Mouse (Mus musculus): Measurements from ENCODE around the gene Tunar. TPM values are rescaled to one million over a fixed set of nuclear protein-coding genes. Genes with fewer than 3 reads are reported as not detected.
A peak's percentile ranks its signal among the peaks of the same experiment; 100 is the strongest.

Gene Tunar
- total and polyA plus RNA-seq, 2 experiments from 2014 or later = 12.0 to 16.9 TPM

- no peaks in the 10 kb centered on the region for H3K4me1 ChIP-seq (ENCODE audit: insufficient read depth)
- no peak for TF ChIP-seq CTCF (IDR thresholded peaks at IDR 0.05; ENCODE audit: low read depth)
- H3K36me3 ChIP-seq (ENCODE audit: insufficient read depth) = no peaks in the 10 kb centered on the region
- H3K27ac ChIP-seq (ENCODE audit: low read depth, low read length) = no peak overlapping the region
- no peaks in the 10 kb centered on the region for H3K27me3 ChIP-seq (ENCODE audit: insufficient read depth, low read length)
- H3K4me3 ChIP-seq (ENCODE audit: low read depth, low read length) = no peak overlapping the region
- DNase-seq (no peak), ATAC-seq (no peak)
- no peaks in the 10 kb centered on the region for H3K9me3 ChIP-seq (ENCODE audit: low read length)
- H3K4me2 ChIP-seq (ENCODE audit: low read depth) = no peak overlapping the region
- WGBS = 64% methylated on average over 7 of the region's 7 CpGs
- no peak overlapping the region for H3K9ac ChIP-seq
These were observed 49.1 kb downstream of the Tunar start for GRCm38 (mm10) chr12:105382733-105383132.

DNA sequence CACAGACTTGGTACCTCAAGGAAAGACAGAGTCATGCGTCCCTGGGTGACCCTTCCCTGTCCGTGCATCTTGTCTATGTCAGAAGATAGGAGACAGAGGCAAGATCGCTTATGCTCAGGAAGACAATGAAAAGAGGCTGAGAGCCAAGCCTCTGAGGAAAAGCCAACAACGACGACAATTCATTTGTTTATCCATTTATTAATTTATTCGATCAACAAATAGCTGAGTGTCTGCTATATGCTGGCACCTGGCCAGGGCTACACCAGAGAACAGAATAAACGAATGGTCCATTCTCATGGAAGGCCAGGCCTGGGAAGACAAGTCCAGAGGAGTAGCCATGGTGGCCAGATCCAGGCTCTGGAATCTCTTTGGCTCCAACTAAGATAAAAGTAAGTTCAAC is 61.0 kb downstream of the Tunar start:
- Histone ChIP-seq H3K9me3 (ENCODE audit: low read length) (no peaks in the 10 kb centered on the region), H3K27ac (ENCODE audit: low read depth, low read length) (no peak overlapping the region), H3K27me3 (ENCODE audit: insufficient read depth, low read length) (no peaks in the 10 kb centered on the region), H3K36me3 (ENCODE audit: insufficient read depth) (no peaks in the 10 kb centered on the region), H3K9ac (no peak overlapping the region), H3K4me3 (ENCODE audit: low read depth, low read length) (no peak overlapping the region), H3K4me1 (ENCODE audit: insufficient read depth) (no peaks in the 10 kb centered on the region), H3K4me2 (ENCODE audit: low read depth) (no peak overlapping the region)
- WGBS = 73% methylated on average over 7 of the region's 7 CpGs
- DNase-seq = no peak
- TF ChIP-seq CTCF (IDR thresholded peaks at IDR 0.05; ENCODE audit: low read depth) = no peak
- no peak for ATAC-seq

DNA sequence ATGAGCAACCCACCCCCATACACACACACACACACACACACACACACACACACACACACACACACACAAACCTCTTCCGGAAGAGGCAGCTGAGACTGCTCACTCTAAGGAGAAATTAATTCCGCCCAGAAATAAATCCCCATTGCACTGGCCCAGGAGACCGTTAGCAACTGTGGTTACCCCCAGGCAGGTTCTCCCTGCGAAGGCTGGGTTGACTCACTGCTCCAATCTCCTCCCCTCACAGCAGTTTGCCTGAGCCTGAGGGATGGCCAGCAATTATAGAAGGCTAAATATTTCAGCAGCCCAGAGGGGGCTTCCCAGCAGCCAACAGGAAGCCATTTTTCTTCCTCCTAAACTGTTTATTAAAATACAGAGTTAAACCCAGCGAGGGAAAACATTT is 64.5 kb downstream of the Tunar start:
- no peak; the same call in 1 of the 2 replicates for ATAC-seq
- H3K4me3 ChIP-seq (ENCODE audit: low read depth, low read length) = no peak overlapping the region
- H3K9me3 ChIP-seq (ENCODE audit: low read length) = no peaks in the 10 kb centered on the region
- no peak overlapping the region for H3K9ac ChIP-seq
- H3K36me3 ChIP-seq (ENCODE audit: insufficient read depth) = no peaks in the 10 kb centered on the region
- H3K27ac ChIP-seq (ENCODE audit: low read depth, low read length) = no peak overlapping the region
- no peaks in the 10 kb centered on the region for H3K27me3 ChIP-seq (ENCODE audit: insufficient read depth, low read length)
- no peak for TF ChIP-seq CTCF (IDR thresholded peaks at IDR 0.05; ENCODE audit: low read depth)
- DNase-seq = no peak
- H3K4me1 ChIP-seq (ENCODE audit: insufficient read depth) = peaks cover under 1% of the 10 kb centered on the region; the same call in 1 of the 2 replicates
- no peak overlapping the region for H3K4me2 ChIP-seq (ENCODE audit: low read depth)
- 22% methylated on average over 5 of the region's 5 CpGs for WGBS

GRCm38 (mm10) chr12:105403742-105404141 is 70.1 kb downstream of the Tunar start:
- no peak overlapping the region for H3K4me3 ChIP-seq (ENCODE audit: low read depth, low read length)
- H3K36me3 ChIP-seq (ENCODE audit: insufficient read depth) = no peaks in the 10 kb centered on the region
- no peak overlapping the region for H3K4me2 ChIP-seq (ENCODE audit: low read depth)
- no peak for TF ChIP-seq CTCF (IDR thresholded peaks at IDR 0.05; ENCODE audit: low read depth)
- peak overlapping the region; percentile 72 for H3K27ac ChIP-seq (ENCODE audit: low read depth, low read length)
- 47% methylated on average over 5 of the region's 5 CpGs for WGBS
- peak; percentile 63 for DNase-seq
- H3K9ac ChIP-seq = no peak overlapping the region
- H3K9me3 ChIP-seq (ENCODE audit: low read length) = no peaks in the 10 kb centered on the region
- no peaks in the 10 kb centered on the region for H3K27me3 ChIP-seq (ENCODE audit: insufficient read depth, low read length)
- peaks cover 6% of the 10 kb centered on the region; the same call in 1 of the 2 replicates for H3K4me1 ChIP-seq (ENCODE audit: insufficient read depth)
- peak; percentile 81 for ATAC-seq

DNA sequence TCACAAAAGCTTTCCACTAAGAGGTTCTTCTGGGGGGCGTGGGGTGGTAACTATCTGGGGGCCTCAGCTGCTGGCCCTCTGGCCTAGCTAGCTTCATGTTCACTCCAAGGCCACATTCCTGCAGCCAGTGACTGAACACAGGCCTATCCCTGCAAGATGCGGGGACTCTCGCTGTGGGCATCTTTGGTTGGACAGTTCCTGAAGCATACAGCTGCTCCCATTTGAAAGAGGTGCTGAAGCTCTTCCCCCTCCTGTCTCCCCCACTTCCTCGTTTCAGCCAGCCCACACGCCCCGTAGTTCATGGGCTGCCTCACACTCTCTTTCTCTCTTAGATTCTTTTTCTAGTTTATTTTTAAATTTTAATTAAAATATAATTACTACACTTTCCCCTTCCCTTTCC is 72.3 kb downstream of the Tunar start:
- TF ChIP-seq CTCF (IDR thresholded peaks at IDR 0.05; ENCODE audit: low read depth) = no peak
- Histone ChIP-seq H3K9me3 (ENCODE audit: low read length) (no peaks in the 10 kb centered on the region), H3K4me3 (ENCODE audit: low read depth, low read length) (no peak overlapping the region), H3K4me1 (ENCODE audit: insufficient read depth) (peaks cover 6% of the 10 kb centered on the region; the same call in 1 of the 2 replicates), H3K4me2 (ENCODE audit: low read depth) (no peak overlapping the region), H3K27me3 (ENCODE audit: insufficient read depth, low read length) (no peaks in the 10 kb centered on the region), H3K36me3 (ENCODE audit: insufficient read depth) (no peaks in the 10 kb centered on the region), H3K9ac (no peak overlapping the region), H3K27ac (ENCODE audit: low read depth, low read length) (no peak overlapping the region)
- DNase-seq (no peak), ATAC-seq (no peak)
- WGBS = 74% methylated on average over 6 of the region's 6 CpGs

DNA sequence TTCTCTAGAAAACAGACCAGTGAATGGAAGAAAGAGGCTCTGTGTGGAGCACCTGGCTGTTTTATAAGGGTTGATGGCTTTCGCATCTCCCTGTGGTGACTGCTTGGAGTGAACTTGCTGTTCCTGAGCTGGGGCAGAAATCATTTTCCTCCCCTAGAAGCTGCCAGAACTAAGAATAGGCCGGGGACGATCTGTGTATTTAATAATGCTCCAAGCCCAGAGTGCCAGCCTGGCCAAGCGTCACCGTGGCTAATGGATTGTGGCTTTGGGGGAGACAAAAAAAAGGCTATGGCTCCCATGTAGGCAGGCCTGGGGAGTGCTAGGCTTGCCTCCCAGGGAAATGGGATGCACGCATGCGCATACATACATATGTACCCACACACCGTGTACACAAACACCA is 80.2 kb downstream of the Tunar start:
- H3K9me3 ChIP-seq (ENCODE audit: low read length) = no peaks in the 10 kb centered on the region
- DNase-seq (no peak), ATAC-seq (no peak)
- H3K4me3 ChIP-seq (ENCODE audit: low read depth, low read length) = no peak overlapping the region
- H3K4me1 ChIP-seq (ENCODE audit: insufficient read depth) = no peaks in the 10 kb centered on the region
- no peak overlapping the region for H3K9ac ChIP-seq
- H3K4me2 ChIP-seq (ENCODE audit: low read depth) = no peak overlapping the region
- 85% methylated on average over 8 of the region's 8 CpGs for WGBS
- no peaks in the 10 kb centered on the region for H3K27me3 ChIP-seq (ENCODE audit: insufficient read depth, low read length)
- no peak for TF ChIP-seq CTCF (IDR thresholded peaks at IDR 0.05; ENCODE audit: low read depth)
- no peak overlapping the region for H3K27ac ChIP-seq (ENCODE audit: low read depth, low read length)
- no peaks in the 10 kb centered on the region for H3K36me3 ChIP-seq (ENCODE audit: insufficient read depth)

- Histone ChIP-seq H3K27me3 (ENCODE audit: insufficient read depth, low read length) (no peaks in the 10 kb centered on the region), H3K4me1 (ENCODE audit: insufficient read depth) (no peaks in the 10 kb centered on the region), H3K4me3 (ENCODE audit: low read depth, low read length) (no peak overlapping the region), H3K4me2 (ENCODE audit: low read depth) (no peak overlapping the region), H3K9me3 (ENCODE audit: low read length) (no peaks in the 10 kb centered on the region), H3K27ac (ENCODE audit: low read depth, low read length) (no peak overlapping the region), H3K9ac (no peak overlapping the region), H3K36me3 (ENCODE audit: insufficient read depth) (no peaks in the 10 kb centered on the region)
- ATAC-seq (no peak), DNase-seq (no peak)
- 64% methylated on average over 6 of the region's 6 CpGs for WGBS
- no peak for TF ChIP-seq CTCF (IDR thresholded peaks at IDR 0.05; ENCODE audit: low read depth)
These were observed 86.8 kb downstream of the Tunar start for GRCm38 (mm10) chr12:105420476-105420875.

- Histone ChIP-seq H3K36me3 (ENCODE audit: insufficient read depth) (no peaks in the 10 kb centered on the region), H3K9me3 (ENCODE audit: low read length) (no peaks in the 10 kb centered on the region), H3K4me1 (ENCODE audit: insufficient read depth) (0 out of 2 replicates have a peak, but pooled peaks cover 3% of the 10 kb centered on the region), H3K4me2 (ENCODE audit: low read depth) (no peak overlapping the region), H3K4me3 (ENCODE audit: low read depth, low read length) (no peak overlapping the region), H3K9ac (no peak overlapping the region), H3K27ac (ENCODE audit: low read depth, low read length) (no peak overlapping the region), H3K27me3 (ENCODE audit: insufficient read depth, low read length) (no peaks in the 10 kb centered on the region)
- TF ChIP-seq CTCF (IDR thresholded peaks at IDR 0.05; ENCODE audit: low read depth) = no peak
- ATAC-seq (no peak), DNase-seq (no peak)
- 85% methylated on average over 7 of the region's 7 CpGs for WGBS
These were observed 92.9 kb downstream of the Tunar start for GRCm38 (mm10) chr12:105426541-105426940.
